8 mouse cellular contexts compared by ENCODE assay signal in genomic region chr1:172490261-172490661, GRCm38 (mm10). TPM values are rescaled to one million over a fixed set of nuclear protein-coding genes. Genes with fewer than 3 reads are reported as not detected.
DNase-seq lines count a peak whose midpoint lies in the region; ATAC-seq and TF ChIP-seq lines count a peak whose summit lies in the region.

No protein-coding gene starts in this region.

- peak; percentile 75 for DNase-seq in ES-E14 (ENCODE audit: low read depth, low spot score)
- DNase-seq in cerebellum, adult 2 months, result peak; percentile 75 to 91
- peak; percentile 83 for DNase-seq in forelimb bud, embryonic 11.5 days (ENCODE audit: low read depth, low spot score)
- DNase-seq in layer of hippocampus, adult 8-10 months (ENCODE audit: low spot score in 2 of 2), result peak; percentile 64 to 87
- peak; percentile 94 for DNase-seq in lung, embryonic 14.5 days
- DNase-seq in testis, postnatal 14 days (ENCODE audit: low spot score), result peak; percentile 81

- in situ Hi-C loops in ES-E14 (cut with MboI; ENCODE audit: low sequenced_read_pairs in 2 of 2, unreplicated experiment in 2 of 2), result loop anchor here in 1 of 2 experiments (5.0 kb wide), 1 partner anchor 73 kb away; no protein-coding TSS in a partner anchor

- 5% methylated on average over 10 of the region's 10 CpGs for WGBS in cerebellum, adult 2 months
- WGBS in lung, embryonic 14.5 days, result 10% methylated on average over 10 of the region's 10 CpGs
- 5% methylated on average over 10 of the region's 10 CpGs for WGBS in olfactory bulb, adult 2 months

- H3K9me3 ChIP-seq in ES-E14 (ENCODE audit: control insufficient read depth, insufficient read depth, low read depth, low read length), result no peaks in the 10 kb centered on the region
- no peaks in the 10 kb centered on the region for H3K9me3 ChIP-seq in lung, embryonic 14.5 days (ENCODE audit: low read depth, low read length)

- H3K36me3 ChIP-seq in ES-E14 (ENCODE audit: control insufficient read depth, insufficient read depth, low read length, poor library complexity, severe bottlenecking), result peaks cover 39% of the 10 kb centered on the region
- H3K36me3 ChIP-seq in lung, embryonic 14.5 days (ENCODE audit: insufficient read depth), result peaks cover 44% of the 10 kb centered on the region; the same call in 1 of the 2 replicates

- peak; percentile 68 to 81 for ATAC-seq in hematopoietic stem cell, adult 5-6 weeks (replicated peaks in 1 of 2; ENCODE audit: insufficient read depth in 1 of 2, low FRiP score in 2 of 2, low TSS enrichment in 1 of 2, low read depth in 1 of 2, poor library complexity in 2 of 2, severe bottlenecking in 2 of 2)
- ATAC-seq in lung, embryonic 14.5 days (ENCODE audit: insufficient read depth), result peak; percentile 60

- H3K27ac ChIP-seq in ES-E14 (ENCODE audit: insufficient read depth, low read depth, low read length, poor library complexity, severe bottlenecking), result no peak overlapping the region
- no peak overlapping the region for H3K27ac ChIP-seq in cerebellum, adult 2 months (ENCODE audit: insufficient read depth, low read length)
- H3K27ac ChIP-seq in lung, embryonic 14.5 days (ENCODE audit: low read depth), result no peak overlapping the region
- no peak overlapping the region for H3K27ac ChIP-seq in olfactory bulb, adult 2 months (ENCODE audit: insufficient read depth, low read depth, low read length)

- H3K4me1 ChIP-seq in ES-E14 (ENCODE audit: control insufficient read depth in 2 of 2, insufficient read depth in 2 of 2, low read length in 2 of 2, poor library complexity in 1 of 2), result peaks cover 0 to 2% of the 10 kb centered on the region in 2 experiments; a peak in 1 of 4 replicates
- no peaks in the 10 kb centered on the region for H3K4me1 ChIP-seq in cerebellum, adult 2 months (ENCODE audit: control insufficient read depth, insufficient read depth, low read length)
- no peaks in the 10 kb centered on the region for H3K4me1 ChIP-seq in lung, embryonic 14.5 days (ENCODE audit: insufficient read depth)
- peaks cover 21% of the 10 kb centered on the region for H3K4me1 ChIP-seq in olfactory bulb, adult 2 months (ENCODE audit: control insufficient read depth, insufficient read depth, low read length)

- peak overlapping the region; percentile 71; the same call in 1 of the 2 replicates for H3K9ac ChIP-seq in ES-E14 (ENCODE audit: insufficient read depth, low read depth, low read length, poor library complexity, severe bottlenecking)
- H3K9ac ChIP-seq in lung, embryonic 14.5 days, result no peak overlapping the region

- peak; percentile 96 for TF ChIP-seq CTCF in cerebellum, adult 2 months (IDR thresholded peaks at IDR 0.05; ENCODE audit: borderline replicate concordance, insufficient read depth, low read depth, low read length)
- TF ChIP-seq CTCF in lung, embryonic 14.5 days (IDR thresholded peaks at IDR 0.05; ENCODE audit: low read depth), result peak; percentile 99
- TF ChIP-seq CTCF in olfactory bulb, adult 2 months (IDR thresholded peaks at IDR 0.05; ENCODE audit: insufficient read depth, low read depth, low read length), result peak; percentile 91

- TF ChIP-seq POLR2A in cerebellum, adult 2 months (IDR thresholded peaks at IDR 0.05; ENCODE audit: borderline replicate concordance, insufficient read depth, low read length), result no peak
- TF ChIP-seq POLR2A in olfactory bulb, adult 2 months (IDR thresholded peaks at IDR 0.05; ENCODE audit: insufficient read depth, low read depth, low read length), result no peak

- H3K4me3 ChIP-seq in ES-E14 (ENCODE audit: insufficient read depth in 1 of 2, low read depth in 1 of 2, low read length in 2 of 2, poor library complexity in 1 of 2, severe bottlenecking in 1 of 2), result peak overlapping the region; percentile 52 to 65
- peak overlapping the region; percentile 76 for H3K4me3 ChIP-seq in cerebellum, adult 2 months (replicated peaks; ENCODE audit: insufficient read depth, low read depth, low read length)
- no peak overlapping the region for H3K4me3 ChIP-seq in lung, embryonic 14.5 days (ENCODE audit: low read depth, low read length)
- peak overlapping the region; percentile 46 for H3K4me3 ChIP-seq in olfactory bulb, adult 2 months (ENCODE audit: insufficient read depth, low read depth, low read length)

- H3K4me2 ChIP-seq in lung, embryonic 14.5 days, result peak overlapping the region; percentile 42

- no peaks in the 10 kb centered on the region for H3K27me3 ChIP-seq in cerebellum, adult 2 months (ENCODE audit: control insufficient read depth, insufficient read depth, low read length)
- H3K27me3 ChIP-seq in lung, embryonic 14.5 days (ENCODE audit: insufficient read depth, low read length), result no peaks in the 10 kb centered on the region

TF ChIP-seq in ES-E14, 5 proteins besides CTCF, POLR2A, EP300 and RAD21:
- no peak for TF ChIP-seq MAFK (IDR thresholded peaks at IDR 0.05; ENCODE audit: insufficient read depth, low read depth, low read length)
- no peak for TF ChIP-seq ZNF384 (IDR thresholded peaks at IDR 0.05; ENCODE audit: low read depth, low read length)
- peak; percentile 92 for TF ChIP-seq ZC3H11A (IDR thresholded peaks at IDR 0.05; ENCODE audit: borderline replicate concordance, low read depth, low read length)
TF ChIP-seq in ES-E14: peak in this region for 1.

RNA-seq across cellular contexts. Expression of gene Igsf9, which starts 8.7 kb away (rescaled TPM):
- total RNA-seq in ES-E14 (2012; rRNA removed), result 45.6 and 80.3 TPM in 2 replicates
- polyA plus RNA-seq in cerebellum, adult 2 months (2012; rRNA removed), result 1.9 and 2.2 TPM in 2 replicates
- 1.1 and 1.9 TPM in 2 replicates for total RNA-seq in hematopoietic stem cell, adult 5-6 weeks (2017)
- 1 to 10 TPM; 4.1 to 6.6 (median 5.3) TPM for total RNA-seq in layer of hippocampus, adult 8-10 months (2022)
- 23.5 and 26.0 TPM in 2 replicates for polyA plus RNA-seq in lung, embryonic 14.5 days (2014; fragmentation: Nextera tagmentation; extraction: Ambion mirVana)
- not detected in 2 replicates for polyA plus RNA-seq in olfactory bulb, adult 2 months (2012; ENCODE audit: insufficient read depth, insufficient read length, low replicate concordance, missing spikeins)

RNA-seq across cellular contexts. Expression of gene Tagln2, which starts 9.6 kb away (rescaled TPM):
- 112 and 131 TPM in 2 replicates for total RNA-seq in ES-E14 (2012; rRNA removed)
- 12.9 and 13.0 TPM in 2 replicates for polyA plus RNA-seq in cerebellum, adult 2 months (2012; rRNA removed)
- total RNA-seq in hematopoietic stem cell, adult 5-6 weeks (2017), result 251 and 258 TPM in 2 replicates
- 10 to 100 TPM; 11.7 to 21.0 (median 16.7) TPM for total RNA-seq in layer of hippocampus, adult 8-10 months (2022)
- polyA plus RNA-seq in lung, embryonic 14.5 days (2014; fragmentation: Nextera tagmentation; extraction: Ambion mirVana), result 395 and 407 TPM in 2 replicates
- not detected in 2 replicates for polyA plus RNA-seq in olfactory bulb, adult 2 months (2012; ENCODE audit: insufficient read depth, insufficient read length, low replicate concordance, missing spikeins)

RNA-seq across cellular contexts. Expression of gene Slamf9, which starts 15.1 kb away (rescaled TPM):
- 1.6 and 2.7 TPM in 2 replicates for total RNA-seq in ES-E14 (2012; rRNA removed)
- polyA plus RNA-seq in cerebellum, adult 2 months (2012; rRNA removed), result 0.74 and 0.87 TPM in 2 replicates
- not detected in 2 replicates for total RNA-seq in hematopoietic stem cell, adult 5-6 weeks (2017)
- total RNA-seq in layer of hippocampus, adult 8-10 months (2022), result 1 to 10 TPM in 2 of 4 experiments, not detected in 2; 7.5 to 8.6 TPM
- 0.32 and 1.0 TPM in 2 replicates for polyA plus RNA-seq in lung, embryonic 14.5 days (2014; fragmentation: Nextera tagmentation; extraction: Ambion mirVana)
- not detected in 2 replicates for polyA plus RNA-seq in olfactory bulb, adult 2 months (2012; ENCODE audit: insufficient read depth, insufficient read length, low replicate concordance, missing spikeins)

RNA-seq across cellular contexts. Expression of gene Cfap45, which starts 30.3 kb away (rescaled TPM):
- 0.67 and 1.2 TPM in 2 replicates for total RNA-seq in ES-E14 (2012; rRNA removed)
- polyA plus RNA-seq in cerebellum, adult 2 months (2012; rRNA removed), result 1.00 and 1.0 TPM in 2 replicates
- total RNA-seq in hematopoietic stem cell, adult 5-6 weeks (2017), result 1.2 and 2.9 TPM in 2 replicates
- total RNA-seq in layer of hippocampus, adult 8-10 months (2022), result 1 to 10 TPM; 4.7 to 7.4 (median 5.6) TPM
- 4.2 and 5.1 TPM in 2 replicates for polyA plus RNA-seq in lung, embryonic 14.5 days (2014; fragmentation: Nextera tagmentation; extraction: Ambion mirVana)
- polyA plus RNA-seq in olfactory bulb, adult 2 months (2012; ENCODE audit: insufficient read depth, insufficient read length, low replicate concordance, missing spikeins), result not detected in 2 replicates
